Mouse (Mus musculus) A20 (cell line): Measurements from ENCODE around the gene Zbed5.

Experiments used
- DNase-seq: peaks from one replicate; pipeline ENCODE4 v3.0.0-alpha.2; 2011; ENCODE audit warnings: low read depth, low spot score

The Zbed5 gene

DNA sequence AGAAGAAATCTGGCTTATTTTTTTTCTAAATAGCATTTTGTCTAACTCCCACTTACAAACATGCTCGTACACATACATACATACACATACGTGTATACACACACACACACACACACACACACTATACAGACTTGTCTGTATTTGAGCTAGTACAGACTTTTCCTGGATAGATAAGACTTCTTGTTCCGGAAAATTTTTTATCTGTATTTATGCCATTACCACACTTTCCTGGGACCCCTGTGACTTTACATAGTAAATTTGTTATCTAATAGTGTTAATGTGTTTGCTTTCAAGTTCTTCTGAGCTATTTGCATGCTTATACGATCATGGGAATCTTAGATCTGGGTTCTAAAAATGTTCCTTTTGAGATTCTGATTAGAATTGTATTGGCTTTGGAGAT, 56.6 kb downstream of the Zbed5 start:
- no peak for DNase-seq
